Mouse (Mus musculus) inflammation-experienced regulatory T-cells, adult 6 months (primary cell): Measurements from ENCODE around the gene Rora. TPM values are rescaled to one million over a fixed set of nuclear protein-coding genes. Genes with fewer than 3 reads are reported as not detected.

Experiments used
- ATAC-seq: one replicate; pipeline ENCODE4 v1.8.0; 2017
- polyA plus RNA-seq, 3 experiments: library from polyadenylated mRNA; unstranded; fragments of 100-300 nt; shearing (Covaris generic); gene quantifications; one replicate each; pipeline ENCODE4 v1.2.1; 2017

Gene Rora
- polyA plus RNA-seq, 3 experiments from 2014 or later: 38.3 to 98.2 (median 52.9) TPM

GRCm38 (mm10) chr9:69367055-69367454 is 713.5 kb downstream of the Rora start:
- ATAC-seq: no peak

- ATAC-seq: peak; percentile 56
Observed at GRCm38 (mm10) chr9:69368071-69368470, 714.5 kb downstream of the Rora start.

- no peak for ATAC-seq
Observed at GRCm38 (mm10) chr9:69371046-69371724, 717.6 kb downstream of the Rora start.

- ATAC-seq: no peak
Observed at GRCm38 (mm10) chr9:69372871-69373270, 719.3 kb downstream of the Rora start.

- ATAC-seq: no peak
Observed at GRCm38 (mm10) chr9:69376982-69377653, 723.5 kb downstream of the Rora start.

GRCm38 (mm10) chr9:69377654-69378045 is 724.1 kb downstream of the Rora start:
- ATAC-seq: no peak

GRCm38 (mm10) chr9:69380546-69380945 is 727.0 kb downstream of the Rora start:
- no peak for ATAC-seq

GRCm38 (mm10) chr9:69381741-69382140 is 728.2 kb downstream of the Rora start:
- no peak for ATAC-seq

GRCm38 (mm10) chr9:69384475-69384874 is 730.9 kb downstream of the Rora start:
- no peak for ATAC-seq

GRCm38 (mm10) chr9:69384905-69385304 is 731.3 kb downstream of the Rora start:
- ATAC-seq: no peak

GRCm38 (mm10) chr9:69387296-69387695 is 733.7 kb downstream of the Rora start:
- no peak for ATAC-seq

GRCm38 (mm10) chr9:69390631-69391030 is 737.0 kb downstream of the Rora start:
- ATAC-seq: no peak

- no peak for ATAC-seq
Observed at GRCm38 (mm10) chr9:69394234-69394633, 740.6 kb downstream of the Rora start.

GRCm38 (mm10) chr9:69397432-69397759 is 743.8 kb downstream of the Rora start:
- no peak for ATAC-seq

GRCm38 (mm10) chr9:69397760-69398452 is 744.3 kb downstream of the Rora start, which contains the start of gene Ice2:
Gene Ice2, plus strand, starts transcription at chr9:69397906.
- ATAC-seq: peak; percentile 88

GRCm38 (mm10) chr9:69398453-69398850 is 744.9 kb downstream of the Rora start:
- ATAC-seq: peak; percentile 22

- ATAC-seq: no peak
Observed at GRCm38 (mm10) chr9:69404671-69405070, 751.1 kb downstream of the Rora start.

GRCm38 (mm10) chr9:69419476-69419875 is 765.9 kb downstream of the Rora start:
- no peak for ATAC-seq

GRCm38 (mm10) chr9:69430531-69430930 is 776.9 kb downstream of the Rora start:
- no peak for ATAC-seq

- ATAC-seq: no peak
Observed at GRCm38 (mm10) chr9:69431863-69432555, 778.4 kb downstream of the Rora start.

- no peak for ATAC-seq
Observed at GRCm38 (mm10) chr9:69435194-69435593, 781.6 kb downstream of the Rora start.

- no peak for ATAC-seq
Observed at GRCm38 (mm10) chr9:69435662-69436061, 782.1 kb downstream of the Rora start.
